Mouse (Mus musculus) adrenal gland, postnatal 36 days (tissue): Measurements from ENCODE around the gene Mtfr1l. TPM values are rescaled to one million over a fixed set of nuclear protein-coding genes. Genes with fewer than 3 reads are reported as not detected.
"Not testable (repeated sequence)": the region's sequence is repeated elsewhere in the genome, so short reads cannot be mapped to it uniquely, and the experiment has no call there.

Experiments used
- DNase-seq, 2 experiments: peaks; one replicate each; pipeline ENCODE4 v3.0.0; 2021; ENCODE audit warnings: mixed read lengths in 1 of 2
- total RNA-seq, 2 experiments: library from RNA; stranded (reverse); gene quantifications; 2 replicates each; pipeline ENCODE4 v1.2.3; 2021

Gene Mtfr1l
- total RNA-seq, 2 experiments from 2014 or later: 128 to 136 TPM

GRCm38 (mm10) chr4:134517719-134518118 is 17.5 kb downstream of the Mtfr1l start:
- no peak for DNase-seq

- peak; percentile 77 to 84 for DNase-seq
Observed at GRCm38 (mm10) chr4:134516981-134517380, 18.2 kb downstream of the Mtfr1l start.

DNA sequence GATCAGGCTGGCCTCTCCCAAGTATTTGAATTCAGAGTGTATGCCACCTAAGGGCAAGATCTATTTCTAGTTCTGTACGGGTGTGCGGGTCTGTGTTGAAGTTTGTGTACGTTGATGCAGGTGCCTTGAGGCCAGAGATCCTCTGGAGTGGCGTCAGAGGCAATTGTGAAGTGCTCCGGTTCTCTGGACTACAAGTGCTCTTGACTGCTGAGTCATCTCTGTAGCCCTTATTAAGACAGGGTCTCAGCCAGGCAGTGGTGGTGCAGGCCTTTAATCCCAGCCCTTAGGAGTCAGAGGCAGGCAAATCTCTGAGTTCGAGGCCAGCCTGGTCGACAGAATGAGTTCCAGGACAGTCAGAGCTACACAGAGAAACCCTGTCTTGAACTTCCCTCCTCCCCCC is 19.6 kb downstream of the Mtfr1l start:
- no peak for DNase-seq

- DNase-seq: peak in 1 of 2 experiments; percentile 36
Observed at GRCm38 (mm10) chr4:134514309-134514930, 20.8 kb downstream of the Mtfr1l start.

- DNase-seq: peak; percentile 82 to 88
Observed at GRCm38 (mm10) chr4:134512798-134513197, 22.4 kb downstream of the Mtfr1l start.

GRCm38 (mm10) chr4:134511730-134512129 is 23.5 kb downstream of the Mtfr1l start:
- no peak for DNase-seq

- peak; percentile 95 to 98 for DNase-seq
Observed at GRCm38 (mm10) chr4:134510845-134511411, 24.3 kb downstream of the Mtfr1l start, which contains the start of gene Aunip. Gene Aunip, plus strand, starts transcription at chr4:134510999.

DNA sequence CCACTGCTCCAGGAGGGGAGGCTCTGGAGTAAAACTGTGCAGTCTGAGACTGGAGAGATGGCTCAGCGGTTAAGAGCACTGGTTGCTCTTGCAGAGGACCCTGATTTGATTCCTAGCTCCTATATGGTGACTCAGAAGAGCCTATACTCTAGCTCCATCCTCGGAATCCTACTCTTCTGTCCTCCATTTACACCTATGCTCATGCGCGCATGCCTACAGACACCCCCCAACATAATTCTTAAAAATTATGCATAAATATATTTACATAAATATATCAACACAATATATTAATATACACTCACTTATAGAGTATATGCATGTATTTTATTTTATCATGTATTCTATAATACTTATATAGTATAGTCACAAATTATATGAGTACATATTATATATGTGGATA is 24.8 kb downstream of the Mtfr1l start:
- DNase-seq: no peak

GRCm38 (mm10) chr4:134506713-134507112 is 28.5 kb downstream of the Mtfr1l start:
- DNase-seq: no peak

DNA sequence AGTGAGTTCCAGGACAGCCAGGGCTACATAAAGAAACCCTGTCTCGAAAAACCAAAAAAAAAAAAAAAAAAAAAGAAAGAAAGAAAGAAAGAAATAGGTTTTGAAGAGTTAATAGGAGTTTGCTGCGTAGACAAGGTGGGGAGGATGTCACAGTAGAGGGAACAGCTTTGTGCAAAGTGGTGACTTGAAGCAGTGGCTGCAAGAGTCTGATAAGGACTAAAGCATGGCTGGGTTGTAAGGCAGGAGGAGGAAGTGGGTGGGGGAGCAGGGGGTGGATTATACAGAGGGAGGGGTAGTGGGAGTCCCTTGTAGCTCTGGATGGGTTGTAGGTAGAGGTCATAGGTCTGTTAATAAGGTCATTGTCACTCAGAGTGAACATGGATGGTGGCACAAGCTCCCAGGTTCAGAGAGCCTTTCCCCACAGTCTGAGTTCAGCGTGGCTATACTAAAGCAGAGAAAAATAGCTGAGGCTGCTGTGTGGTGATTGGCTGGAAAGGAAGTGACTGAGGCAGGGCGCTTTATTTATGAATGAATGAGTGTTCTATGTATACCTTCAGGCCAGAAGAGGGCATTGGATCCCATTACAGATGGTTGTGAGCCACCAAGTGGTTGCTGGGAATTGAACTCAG is 29.1 kb downstream of the Mtfr1l start:
- DNase-seq: no peak

- DNase-seq: no peak
Observed at GRCm38 (mm10) chr4:134505303-134505789, 29.8 kb downstream of the Mtfr1l start.

DNA sequence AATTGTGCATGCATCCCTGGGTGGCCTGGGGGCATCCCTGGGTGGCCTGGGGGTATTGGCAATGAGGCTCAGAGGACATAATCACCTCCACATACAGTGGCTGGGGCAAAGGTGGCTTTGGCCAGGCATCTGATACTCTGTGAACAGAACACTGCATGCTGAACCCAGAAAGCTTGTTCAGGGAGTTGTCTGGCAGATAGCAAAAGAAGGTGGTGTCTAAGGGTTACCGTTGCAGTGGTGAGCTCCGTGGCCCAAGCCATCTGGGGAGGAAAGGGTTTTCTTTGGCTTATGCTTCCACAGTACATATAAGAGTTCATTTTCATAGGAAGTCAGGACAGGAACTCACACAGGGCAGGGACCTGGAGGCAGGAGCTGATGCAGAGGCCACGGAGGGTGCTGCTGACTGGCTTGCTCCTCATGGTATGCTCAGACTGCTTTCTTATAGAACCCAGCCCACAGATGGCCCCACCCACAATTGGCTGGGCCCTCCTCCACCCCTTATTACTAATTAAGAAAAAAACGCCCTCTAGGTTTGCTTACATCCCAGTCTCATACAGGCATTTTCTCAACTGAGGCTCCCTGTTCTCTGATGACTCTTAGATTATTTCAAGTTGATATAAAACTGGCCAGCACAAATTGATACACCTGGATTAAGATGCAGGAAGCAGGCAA is 31.4 kb downstream of the Mtfr1l start:
- no peak for DNase-seq

DNA sequence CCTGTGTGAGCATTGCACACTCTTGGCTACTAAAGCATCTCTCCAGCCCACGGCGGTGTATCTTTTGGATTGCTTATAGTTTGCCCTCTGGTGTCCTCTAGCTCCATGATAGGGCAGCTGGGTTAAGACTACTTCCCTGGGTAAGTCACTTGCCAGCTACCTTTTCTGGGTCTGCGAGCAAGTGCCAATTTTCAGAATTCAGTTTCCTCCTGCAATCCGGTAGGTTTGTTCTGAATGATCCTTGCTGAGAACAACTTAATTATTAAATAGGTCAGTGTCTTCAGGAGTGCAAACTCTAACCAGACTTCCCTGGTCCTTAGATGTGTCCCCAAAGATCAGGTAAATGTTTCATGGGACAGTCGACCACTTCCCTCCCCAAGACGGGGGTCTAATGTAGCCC is 34.1 kb downstream of the Mtfr1l start:
- no peak for DNase-seq

DNA sequence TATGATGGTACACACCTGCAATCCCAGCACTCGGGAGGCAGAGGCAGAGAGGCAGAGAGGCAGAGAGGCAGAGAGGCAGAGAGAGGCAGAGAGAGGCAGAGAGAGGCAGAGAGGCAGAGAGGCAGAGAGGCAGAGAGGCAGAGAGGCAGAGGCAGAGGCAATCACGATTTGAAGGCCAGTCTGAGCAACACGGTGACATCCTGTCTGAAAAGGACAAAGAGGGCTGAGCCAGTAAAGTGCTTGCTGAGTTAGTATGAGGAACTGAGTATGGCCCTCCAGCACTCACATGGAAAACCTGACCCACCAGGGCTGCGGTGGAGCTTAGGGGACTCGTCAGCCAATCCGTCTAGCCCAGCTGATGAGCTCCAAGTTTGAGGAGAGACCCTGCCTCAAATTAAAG is 36.2 kb downstream of the Mtfr1l start:
- peak in 1 of 2 experiments; percentile 39 for DNase-seq

DNA sequence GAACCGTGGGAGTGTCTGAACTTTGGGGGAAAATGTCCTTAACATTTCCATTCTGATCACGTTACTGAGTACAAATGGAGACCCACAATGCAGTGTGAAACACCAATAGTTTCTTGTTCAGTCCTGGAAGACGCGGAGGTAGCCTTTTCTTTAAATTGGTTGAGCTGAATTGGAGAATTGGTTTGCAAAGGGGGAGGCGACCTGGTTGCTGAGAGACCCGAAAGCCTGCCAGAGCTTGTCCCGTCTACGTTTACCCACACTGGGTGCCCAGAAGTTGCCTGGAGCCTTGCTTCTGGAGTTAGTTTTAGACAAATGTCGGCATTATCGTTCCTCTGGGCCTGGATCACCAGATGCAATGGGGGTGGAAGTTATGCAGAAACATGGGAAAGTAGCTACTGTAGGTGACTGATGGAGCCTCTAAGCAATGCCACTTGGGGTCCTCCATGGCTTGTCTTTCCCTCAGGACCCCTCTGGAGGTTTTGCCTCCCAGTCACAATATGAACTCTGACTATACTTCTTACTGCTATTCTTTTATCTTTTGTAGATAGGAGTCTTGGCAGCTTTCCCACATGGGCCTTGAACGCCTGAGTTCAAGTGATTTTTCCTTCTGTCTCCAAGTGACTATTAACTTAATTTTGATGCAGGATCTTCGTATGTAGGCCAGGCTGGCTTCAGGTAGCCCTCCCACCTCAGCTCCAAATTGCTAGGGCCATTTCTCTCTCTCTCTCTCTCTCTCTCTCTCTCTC is 37.0 kb downstream of the Mtfr1l start:
- peak; percentile 68 to 78 for DNase-seq

DNA sequence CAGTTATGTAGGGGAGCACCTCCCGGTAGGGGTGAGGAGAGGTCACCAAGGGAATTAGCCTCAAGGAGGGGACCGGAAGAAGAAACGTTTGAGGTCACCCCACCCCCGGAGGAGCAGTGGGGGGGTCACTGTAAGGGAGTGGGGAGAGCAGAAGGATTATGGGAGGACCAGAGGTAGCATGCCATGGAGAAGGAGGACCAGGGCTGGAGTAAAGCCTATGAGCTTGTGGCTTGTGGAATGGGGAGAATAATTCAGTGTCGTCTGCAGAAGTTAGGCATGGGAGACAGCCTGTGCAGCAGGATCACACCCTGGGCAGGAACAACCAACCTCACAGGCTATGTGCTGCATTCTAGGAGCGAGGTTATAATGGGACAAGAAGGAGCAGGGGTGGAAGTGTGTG is 38.0 kb downstream of the Mtfr1l start:
- DNase-seq: no peak

GRCm38 (mm10) chr4:134496595-134497210 is 38.5 kb downstream of the Mtfr1l start, which contains the start of gene Paqr7:
Gene Paqr7, plus strand, starts transcription at chr4:134496697.
- DNase-seq: peak; percentile 90 to 93

DNA sequence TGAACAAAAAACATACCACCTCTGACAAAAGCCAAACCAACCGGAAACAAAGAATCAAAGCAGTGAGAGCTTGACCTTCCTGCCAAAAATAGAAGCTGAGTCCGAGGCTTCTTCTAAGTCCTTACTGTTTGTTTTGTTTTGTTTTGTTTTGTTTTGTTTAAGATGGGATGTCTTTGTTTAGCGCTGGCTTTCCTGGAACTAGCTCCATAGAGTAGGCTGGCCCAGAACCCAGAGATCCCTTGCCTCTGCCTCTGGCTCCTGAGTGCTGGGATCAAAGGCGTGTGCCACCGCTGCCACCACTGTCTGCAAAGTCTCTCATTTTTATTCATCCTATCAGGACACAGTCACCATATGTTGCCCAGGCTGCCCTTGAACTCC is 39.7 kb downstream of the Mtfr1l start:
- DNase-seq: no peak

DNA sequence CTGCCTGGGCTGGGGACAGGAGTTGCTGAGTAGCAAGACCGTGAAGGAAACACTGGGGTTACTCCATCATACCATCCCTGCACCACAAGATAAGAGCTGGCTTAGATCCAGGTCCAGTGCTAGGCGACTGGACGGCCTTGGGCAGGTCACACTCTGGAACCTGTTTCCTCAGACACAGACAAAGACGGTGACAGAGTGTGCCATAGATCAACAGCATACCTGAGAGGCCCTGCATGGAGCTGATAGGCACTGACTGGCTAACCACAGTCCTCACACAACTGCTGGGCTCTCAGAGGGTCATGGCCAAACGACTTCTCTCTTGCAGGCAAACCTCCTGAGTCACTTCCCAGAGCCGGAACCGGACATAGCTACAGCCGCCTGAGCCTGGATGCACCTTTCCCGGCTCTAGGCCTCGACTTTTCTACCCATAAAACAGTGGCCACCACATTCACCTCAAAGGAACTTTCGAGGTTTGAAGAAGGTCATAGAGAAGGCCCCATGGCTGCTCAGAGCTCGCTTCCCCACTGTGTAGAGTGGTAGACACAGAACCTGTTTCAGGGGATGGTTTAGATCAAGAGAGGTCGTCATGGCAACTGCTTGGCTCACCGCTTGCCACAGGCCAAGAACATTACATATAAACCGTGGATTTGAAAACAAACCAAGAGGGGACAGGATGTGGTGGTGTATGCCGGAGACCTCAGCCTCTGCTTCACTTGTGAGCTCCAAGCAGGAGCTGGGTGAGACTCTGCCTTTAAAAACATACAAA is 40.2 kb downstream of the Mtfr1l start:
- DNase-seq: peak; percentile 72 to 76

DNA sequence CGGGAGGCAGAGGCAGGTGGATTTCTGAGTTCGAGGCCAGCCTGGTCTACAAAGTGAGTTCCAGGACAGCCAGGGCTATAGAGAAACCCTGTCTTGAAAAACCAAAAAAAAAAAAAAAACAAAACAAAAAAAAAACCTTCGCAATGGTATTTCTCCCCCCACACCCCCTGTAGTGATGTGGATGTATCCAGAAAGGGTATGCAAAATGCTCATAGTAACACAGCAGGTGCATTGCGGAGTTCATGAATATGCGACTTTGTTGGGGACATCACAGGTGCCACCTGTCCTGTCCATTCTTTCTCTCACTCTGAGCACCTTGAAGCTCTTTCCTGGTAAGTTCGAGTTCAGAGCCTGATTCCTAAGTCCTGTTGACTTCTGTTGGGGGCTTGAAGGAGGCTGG is 41.0 kb downstream of the Mtfr1l start:
- DNase-seq: not testable (repeated sequence)

- DNase-seq: no peak
Observed at GRCm38 (mm10) chr4:134491716-134492115, 43.5 kb downstream of the Mtfr1l start.
